Mouse (Mus musculus) MEL (cell line): Measurements from ENCODE around the gene Prrg2.

Source experiments
- BHLHE40 ChIP-seq: IDR thresholded peaks from 2 replicates; pipeline ENCODE4 v1.6.1; 2012; ENCODE audit warnings: low read depth, mild to moderate bottlenecking, inconsistent platforms, low read length, improper control_type of control experiment, borderline replicate concordance
- CHD2 ChIP-seq: IDR thresholded peaks from 2 replicates; pipeline ENCODE4 v1.6.1; 2011; ENCODE audit warnings: low read length, improper control_type of control experiment
- CTCF ChIP-seq, 3 experiments: IDR thresholded peaks in 2 of 3; conservative IDR thresholded peaks in 1 of 3; 2 replicates each; pipeline ENCODE4 v1.5.1; 2011 to 2012; ENCODE audit warnings: low read length in 3 of 3, low read depth in 2 of 3, mild to moderate bottlenecking in 2 of 3, improper control_type of control experiment in 1 of 3, inconsistent platforms in 1 of 3, mixed read lengths in 1 of 3, moderate library complexity in 1 of 3; ENCODE audit not compliant: control insufficient read depth in 1 of 3, insufficient read depth in 1 of 3, poor library complexity in 1 of 3, severe bottlenecking in 1 of 3
- E2F4 ChIP-seq: IDR thresholded peaks from 2 replicates; pipeline ENCODE4 v1.6.1; 2011; ENCODE audit warnings: low read depth, low read length, improper control_type of control experiment, borderline replicate concordance
- ETS1 ChIP-seq: IDR thresholded peaks from 2 replicates; pipeline ENCODE4 v1.6.1; 2012; ENCODE audit warnings: low read depth, mild to moderate bottlenecking, inconsistent platforms, low read length, improper control_type of control experiment, moderate library complexity
- GATA1 ChIP-seq: IDR thresholded peaks from 2 replicates; pipeline ENCODE4 v1.6.1; 2011; ENCODE audit warnings: low read depth, low read length, improper control_type of control experiment
- MAX ChIP-seq: IDR thresholded peaks from 2 replicates; pipeline ENCODE4 v1.6.1; 2011; ENCODE audit warnings: low read length, improper control_type of control experiment
- MXI1 ChIP-seq: IDR thresholded peaks from 2 replicates; pipeline ENCODE4 v1.6.1; 2011; ENCODE audit warnings: mild to moderate bottlenecking, low read depth, low read length, improper control_type of control experiment
- NRF1 ChIP-seq: IDR thresholded peaks from 2 replicates; pipeline ENCODE4 v1.6.1; 2014; ENCODE audit warnings: low read depth, mild to moderate bottlenecking, inconsistent platforms, low read length, improper control_type of control experiment, moderate library complexity; ENCODE audit not compliant: poor library complexity, insufficient read depth, severe bottlenecking
- POLR2A ChIP-seq, 2 experiments: IDR thresholded peaks; 2 replicates each; pipeline ENCODE4 v1.6.1; 2011 to 2012; ENCODE audit warnings: low read length in 2 of 2, mild to moderate bottlenecking in 2 of 2, control low read depth in 1 of 2, improper control_type of control experiment in 1 of 2, low read depth in 1 of 2, moderate library complexity in 1 of 2; ENCODE audit not compliant: control insufficient read depth in 1 of 2, insufficient read depth in 1 of 2, poor library complexity in 1 of 2
- POLR2AphosphoS2 ChIP-seq: IDR thresholded peaks from 2 replicates; pipeline ENCODE4 v1.6.1; 2011; ENCODE audit warnings: low read length, improper control_type of control experiment
- USF1 ChIP-seq: IDR thresholded peaks from 2 replicates; pipeline ENCODE4 v1.6.1; 2014; ENCODE audit warnings: low read depth, mild to moderate bottlenecking, inconsistent platforms, low read length, improper control_type of control experiment, moderate library complexity
- ZC3H11A ChIP-seq: IDR thresholded peaks from 2 replicates; pipeline ENCODE4 v1.6.1; 2012; ENCODE audit warnings: low read depth, mild to moderate bottlenecking, inconsistent platforms, low read length, improper control_type of control experiment

- no peak for TF ChIP-seq USF1
- TF ChIP-seq ETS1: no peak
- no peak for TF ChIP-seq POLR2AphosphoS2
- no peak for TF ChIP-seq MXI1
- TF ChIP-seq CHD2: no peak
- TF ChIP-seq CTCF (IDR thresholded peaks at IDR 0.05 in 2 of 3, conservative IDR thresholded peaks at IDR 0.05 in 1 of 3; ENCODE audit: control insufficient read depth in 1 of 3, insufficient read depth in 1 of 3, low read depth in 2 of 3, low read length in 3 of 3, poor library complexity in 1 of 3, severe bottlenecking in 1 of 3): no peak
- no peak for TF ChIP-seq GATA1
- TF ChIP-seq ZC3H11A: no peak
- no peak for TF ChIP-seq POLR2A (IDR thresholded peaks at IDR 0.05; ENCODE audit: control insufficient read depth in 1 of 2, insufficient read depth in 1 of 2, low read depth in 1 of 2, low read length in 2 of 2, poor library complexity in 1 of 2)
- no peak for TF ChIP-seq MAX
- TF ChIP-seq E2F4: no peak
- no peak for TF ChIP-seq NRF1
- no peak for TF ChIP-seq BHLHE40
Observed at GRCm38 (mm10) chr7:45019031-45019571, 43.4 kb downstream of the Prrg2 start.
